Mouse (Mus musculus) ES-E14 (cell line): ENCODE data around the gene Amer1. TPM values are rescaled to one million over a fixed set of nuclear protein-coding genes. Genes with fewer than 3 reads are reported as not detected.
A peak's percentile ranks its signal among the peaks of the same experiment; 100 is the strongest.

Experiments
- DNase-seq: peaks from one replicate; pipeline ENCODE4 v3.0.0-alpha.2; 2013; ENCODE audit warnings: low read depth, low spot score
- H3K27ac ChIP-seq: 2 replicates; pipeline ENCODE4 v1.5.1; 2012; ENCODE audit warnings: low read depth, mild to moderate bottlenecking, low read length, moderate library complexity, mixed read lengths; ENCODE audit not compliant: poor library complexity, insufficient read depth, severe bottlenecking
- H3K36me3 ChIP-seq: 2 replicates; pipeline ENCODE4 v1.6.1; 2012; ENCODE audit warnings: mild to moderate bottlenecking, low read length, moderate library complexity, mixed read lengths; ENCODE audit not compliant: control insufficient read depth, poor library complexity, insufficient read depth, severe bottlenecking
- H3K4me1 ChIP-seq, 2 experiments: fragments of 150-350 bp in 1 of 2; sonication (generic) in 1 of 2; 2 replicates each; pipeline ENCODE4 v1.6.1; 2012; ENCODE audit warnings: low read length in 2 of 2, mild to moderate bottlenecking in 1 of 2, mixed read lengths in 1 of 2; ENCODE audit not compliant: control insufficient read depth in 2 of 2, insufficient read depth in 2 of 2, poor library complexity in 1 of 2
- H3K4me3 ChIP-seq, 2 experiments: fragments of 150-350 bp in 1 of 2; sonication (generic) in 1 of 2; 2 replicates each; pipeline ENCODE4 v1.5.1; 2012; ENCODE audit warnings: low read length in 2 of 2, low read depth in 1 of 2, mild to moderate bottlenecking in 1 of 2, mixed read lengths in 1 of 2; ENCODE audit not compliant: insufficient read depth in 1 of 2, poor library complexity in 1 of 2, severe bottlenecking in 1 of 2
- H3K9ac ChIP-seq: 2 replicates; pipeline ENCODE4 v1.6.1; 2012; ENCODE audit warnings: low read depth, mild to moderate bottlenecking, low read length, mixed read lengths; ENCODE audit not compliant: poor library complexity, insufficient read depth, severe bottlenecking
- H3K9me3 ChIP-seq: fragments of 150-350 bp; sonication (generic); 2 replicates; pipeline ENCODE4 v1.6.1; 2012; ENCODE audit warnings: low read depth, mild to moderate bottlenecking, low read length; ENCODE audit not compliant: control insufficient read depth, insufficient read depth
- CHD2 ChIP-seq: IDR thresholded peaks from 2 replicates; pipeline ENCODE4 v1.6.1; 2014; ENCODE audit warnings: mild to moderate bottlenecking, low read depth, low read length, inconsistent platforms
- HCFC1 ChIP-seq: IDR thresholded peaks from 2 replicates; pipeline ENCODE4 v1.6.1; 2012; ENCODE audit warnings: low read length, inconsistent platforms, borderline replicate concordance; ENCODE audit not compliant: insufficient read depth
- MAFK ChIP-seq: IDR thresholded peaks from 2 replicates; pipeline ENCODE4 v1.6.1; 2014; ENCODE audit warnings: mild to moderate bottlenecking, low read depth, low read length, inconsistent platforms; ENCODE audit not compliant: insufficient read depth
- ZC3H11A ChIP-seq: IDR thresholded peaks from 2 replicates; pipeline ENCODE4 v1.6.1; 2012; ENCODE audit warnings: low read depth, mild to moderate bottlenecking, inconsistent platforms, low read length, borderline replicate concordance
- ZNF384 ChIP-seq: IDR thresholded peaks from 2 replicates; pipeline ENCODE4 v1.6.1; 2012; ENCODE audit warnings: low read depth, low read length, inconsistent platforms
- in situ Hi-C, 2 experiments: fragments of 600-800 bp; cut with MboI; formaldehyde crosslinking; loops; one replicate each; pipeline ENCODE4 v1.15.1; 2025; ENCODE audit warnings: low sequenced_read_pairs in 2 of 2, inconsistent platforms in 1 of 2; ENCODE audit not compliant: unreplicated experiment in 2 of 2
- total RNA-seq: library from RNA; depleted of rRNA; stranded (reverse); fragments of 300-350 nt; gene quantifications from 2 replicates; pipeline ENCODE4 v1.2.3, GENCODE M21; 2012; rRNA removed

Gene Amer1
- 8.0 and 8.6 TPM in 2 replicates for total RNA-seq

DNA sequence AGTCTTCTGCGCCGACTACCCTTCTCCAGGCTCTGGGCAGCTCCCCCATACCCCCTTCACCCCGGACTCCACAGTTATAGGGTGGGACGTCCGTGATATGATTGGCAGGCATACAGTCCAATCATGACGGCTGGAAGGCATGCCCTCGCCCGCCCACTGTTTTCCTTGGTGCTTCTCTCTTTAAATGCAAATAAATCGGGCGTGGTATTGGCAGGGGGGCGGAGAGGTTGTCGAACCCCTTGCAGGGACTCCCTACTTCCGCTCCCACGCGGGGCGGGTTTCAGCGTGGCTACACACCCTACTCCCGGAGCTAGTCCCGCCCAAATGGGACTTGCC is at the start of gene Amer1:
TSS of gene Amer1 (minus strand) at position 97 of the 336 bp plus-strand sequence.
- in situ Hi-C loops: no loop called here
- H3K9ac ChIP-seq: peak within 1 kb of the TSS; percentile 68
- peak; percentile 72 for DNase-seq
- H3K4me3 ChIP-seq: peak within 1 kb of the TSS; percentile 84 to 87
- H3K36me3 ChIP-seq: no peaks in the 10 kb centered on the region
- TF ChIP-seq ZC3H11A: no peak
- TF ChIP-seq CHD2: peak; percentile 54; the same call in 1 of the 2 replicates
- H3K4me1 ChIP-seq: 0 out of 4 replicates have a peak, but pooled peaks cover 0 to 2% of the 10 kb centered on the region in 2 experiments
- H3K9me3 ChIP-seq: no peaks in the 10 kb centered on the region
- peak within 1 kb of the TSS; percentile 27; the same call in 1 of the 2 replicates for H3K27ac ChIP-seq

DNA sequence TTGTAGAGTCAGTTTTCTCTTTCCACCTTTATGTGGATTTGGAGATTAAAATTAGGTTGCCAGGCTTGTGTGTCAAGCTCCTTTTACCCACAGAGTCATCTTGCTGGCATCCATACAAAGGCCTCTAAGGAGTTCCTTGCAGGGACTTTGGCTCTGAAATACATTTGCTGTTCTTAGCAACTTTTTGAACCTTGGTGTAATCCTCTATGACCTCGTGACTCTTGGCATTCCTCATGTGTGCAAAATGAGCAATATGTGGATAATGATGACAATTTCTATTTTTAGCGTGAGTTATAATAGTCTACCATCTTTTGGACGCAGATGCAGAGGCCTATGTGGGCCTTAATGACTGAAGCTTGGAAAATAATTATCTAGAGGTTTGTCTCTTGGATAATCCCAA is 12.5 kb upstream of the Amer1 start:
- in situ Hi-C loops: no loop called here
- Histone ChIP-seq H3K4me3 (no peak overlapping the region), H3K9ac (no peak overlapping the region), H3K4me1 (no peaks in the 10 kb centered on the region), H3K9me3 (no peaks in the 10 kb centered on the region), H3K36me3 (no peaks in the 10 kb centered on the region), H3K27ac (no peak overlapping the region)
- TF ChIP-seq ZC3H11A (no peak), ZNF384 (no peak), CHD2 (no peak), HCFC1 (no peak), MAFK (no peak)
- DNase-seq: no peak

DNA sequence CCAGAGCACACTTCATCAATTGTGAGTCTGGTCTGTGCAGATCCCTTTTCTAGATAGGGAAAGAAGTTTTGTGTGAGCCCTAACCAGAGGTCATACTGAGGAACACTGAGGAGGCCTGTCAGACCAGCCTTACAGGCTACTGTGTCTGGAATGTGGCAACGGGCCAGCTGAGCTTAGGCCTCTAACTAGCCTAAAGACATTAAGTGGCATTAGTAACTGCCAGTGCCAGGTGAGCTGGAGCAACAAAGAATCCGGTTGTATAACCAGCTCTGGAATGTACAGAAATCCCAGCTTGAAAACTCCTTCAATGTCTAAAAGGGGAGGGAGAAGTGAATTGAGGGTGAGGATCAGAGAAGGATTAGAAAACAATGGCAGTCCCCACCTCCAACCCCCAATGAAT is 1.2 kb upstream of the Amer1 start:
- H3K9ac ChIP-seq: no peak overlapping the region
- H3K4me3 ChIP-seq: no peak overlapping the region
- H3K36me3 ChIP-seq: no peaks in the 10 kb centered on the region
- no peak overlapping the region for H3K27ac ChIP-seq
- 0 out of 4 replicates have a peak, but pooled peaks cover 0 to 2% of the 10 kb centered on the region in 2 experiments for H3K4me1 ChIP-seq
- no peaks in the 10 kb centered on the region for H3K9me3 ChIP-seq
- TF ChIP-seq ZNF384: no peak
- no peak for TF ChIP-seq ZC3H11A
- TF ChIP-seq MAFK: no peak
- no peak for TF ChIP-seq CHD2
- TF ChIP-seq HCFC1: no peak
- in situ Hi-C loops: no loop called here
- no peak for DNase-seq

GRCm38 (mm10) chrX:95445141-95445540 is 469 bp upstream of the Amer1 start:
- TF ChIP-seq ZNF384 (no peak), ZC3H11A (no peak), MAFK (no peak), HCFC1 (no peak), CHD2 (no peak)
- no peaks in the 10 kb centered on the region for H3K36me3 ChIP-seq
- H3K4me3 ChIP-seq: peak overlapping the region; percentile 84 to 87
- H3K4me1 ChIP-seq: 0 out of 4 replicates have a peak, but pooled peaks cover 0 to 2% of the 10 kb centered on the region in 2 experiments
- H3K9me3 ChIP-seq: no peaks in the 10 kb centered on the region
- DNase-seq: peak; percentile 3
- peak overlapping the region; percentile 32; the same call in 1 of the 2 replicates for H3K9ac ChIP-seq
- in situ Hi-C loops: no loop called here
- no peak overlapping the region for H3K27ac ChIP-seq
